Mouse (Mus musculus) megakaryocyte, adult 5-6 weeks (primary cell): ENCODE measurements around the gene Ctnna2. TPM values are rescaled to one million over a fixed set of nuclear protein-coding genes. Genes with fewer than 3 reads are reported as not detected.

ENCODE experiments used
- ATAC-seq: 2 replicates; pipeline ENCODE4 v1.8.0; 2016; ENCODE audit warnings: mild to moderate bottlenecking, inconsistent platforms; ENCODE audit not compliant: poor library complexity, severe bottlenecking
- total RNA-seq, 2 experiments: library from RNA; stranded (forward) in 1 of 2; stranded (reverse) in 1 of 2; fragments of 153-499, 151-499 nt in 1 of 2; fragments of 221-1000, 200-1000 nt in 1 of 2; gene quantifications; 2 replicates each; pipeline versions ENCODE4 v1.2.3 to v1.2.4; 2015 to 2017

Gene Ctnna2
- total RNA-seq, 2 experiments from 2014 or later = not detected

- ATAC-seq = no peak
Observed at GRCm38 (mm10) chr6:77827526-77827925, 152.0 kb downstream of the Ctnna2 start.

- no peak for ATAC-seq
Observed at GRCm38 (mm10) chr6:77817116-77817515, 162.4 kb downstream of the Ctnna2 start.

- ATAC-seq = no peak
Observed at GRCm38 (mm10) chr6:77811041-77811440, 168.5 kb downstream of the Ctnna2 start.

- no peak for ATAC-seq
Observed at GRCm38 (mm10) chr6:77802604-77803003, 176.9 kb downstream of the Ctnna2 start.

GRCm38 (mm10) chr6:77783342-77783741 is 196.2 kb downstream of the Ctnna2 start:
- ATAC-seq = no peak

- ATAC-seq = no peak
Observed at GRCm38 (mm10) chr6:77768357-77769103, 211.0 kb downstream of the Ctnna2 start.

- ATAC-seq = no peak
Observed at GRCm38 (mm10) chr6:77758164-77758563, 221.3 kb downstream of the Ctnna2 start.

GRCm38 (mm10) chr6:77745426-77745825 is 234.1 kb downstream of the Ctnna2 start:
- no peak for ATAC-seq

GRCm38 (mm10) chr6:77743651-77744050 is 235.8 kb downstream of the Ctnna2 start:
- no peak for ATAC-seq

GRCm38 (mm10) chr6:77742988-77743387 is 236.5 kb downstream of the Ctnna2 start:
- no peak for ATAC-seq

GRCm38 (mm10) chr6:77738640-77739039 is 240.9 kb downstream of the Ctnna2 start:
- ATAC-seq = no peak

- no peak for ATAC-seq
Observed at GRCm38 (mm10) chr6:77724952-77725299, 254.6 kb downstream of the Ctnna2 start.

- no peak for ATAC-seq
Observed at GRCm38 (mm10) chr6:77724042-77724951, 255.2 kb downstream of the Ctnna2 start.

GRCm38 (mm10) chr6:77694093-77694492 is 285.4 kb downstream of the Ctnna2 start:
- ATAC-seq = no peak

- no peak for ATAC-seq
Observed at GRCm38 (mm10) chr6:77687173-77687572, 292.3 kb downstream of the Ctnna2 start.

GRCm38 (mm10) chr6:77650127-77650526 is 329.4 kb downstream of the Ctnna2 start:
- no peak for ATAC-seq

GRCm38 (mm10) chr6:77644591-77644990 is 334.9 kb downstream of the Ctnna2 start:
- no peak for ATAC-seq

- ATAC-seq = no peak
Observed at GRCm38 (mm10) chr6:77638784-77639183, 340.7 kb downstream of the Ctnna2 start.

GRCm38 (mm10) chr6:77633997-77634396 is 345.5 kb downstream of the Ctnna2 start:
- no peak for ATAC-seq

- ATAC-seq = no peak
Observed at GRCm38 (mm10) chr6:77628573-77629192, 350.8 kb downstream of the Ctnna2 start.

GRCm38 (mm10) chr6:77604642-77605392 is 374.7 kb downstream of the Ctnna2 start:
- no peak for ATAC-seq
